Mouse (Mus musculus) kidney, postnatal 4 days (tissue): ENCODE data around the gene Timp2.
"Not testable (repeated sequence)": the region's sequence is repeated elsewhere in the genome, so short reads cannot be mapped to it uniquely, and the experiment has no call there.

Experiments
- DNase-seq, 2 experiments: peaks; one replicate each; pipeline ENCODE4 v3.0.0; 2021; ENCODE audit warnings: mixed read lengths in 2 of 2

Timp2 gene

DNA sequence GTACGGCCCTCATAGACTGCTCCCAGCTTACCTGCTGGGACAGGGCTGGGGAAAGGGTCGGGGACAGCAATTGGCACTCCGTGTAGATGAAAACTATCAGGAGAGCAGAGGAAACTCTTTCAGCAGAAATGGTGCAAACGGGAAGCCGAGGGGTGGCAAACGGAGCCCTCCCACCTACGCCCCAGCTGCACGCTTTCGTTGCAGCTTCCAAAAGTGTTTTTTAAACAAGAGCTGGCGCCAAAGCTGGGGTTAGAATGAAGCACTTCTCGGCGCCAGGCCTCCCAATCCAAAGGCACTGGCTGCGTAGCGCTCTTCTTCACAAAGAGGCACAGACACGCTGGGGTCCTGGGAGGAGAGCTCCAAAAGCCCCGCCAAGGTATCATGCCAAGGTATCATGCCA lies 24.8 kb downstream of the Timp2 start:
- no peak for DNase-seq

DNA sequence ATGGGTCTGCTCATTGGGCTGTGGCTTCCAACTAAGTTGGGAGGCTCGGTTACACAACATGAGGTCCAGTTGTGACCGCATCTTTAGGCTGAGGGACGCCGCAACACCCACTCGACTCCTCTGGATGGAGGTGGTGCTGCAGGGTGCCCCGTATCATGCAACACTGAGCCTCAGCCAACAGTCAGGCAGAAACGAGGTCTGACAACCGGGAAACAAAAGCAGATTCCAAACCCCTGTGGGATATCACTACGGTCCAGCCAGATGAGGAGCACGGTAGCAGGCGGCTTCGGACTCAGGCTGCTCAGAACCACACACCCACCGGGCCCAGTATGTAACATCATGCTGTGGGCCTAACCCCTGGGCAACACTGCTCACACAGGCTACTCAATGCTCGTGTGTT lies 25.2 kb downstream of the Timp2 start:
- DNase-seq, result no peak

DNA sequence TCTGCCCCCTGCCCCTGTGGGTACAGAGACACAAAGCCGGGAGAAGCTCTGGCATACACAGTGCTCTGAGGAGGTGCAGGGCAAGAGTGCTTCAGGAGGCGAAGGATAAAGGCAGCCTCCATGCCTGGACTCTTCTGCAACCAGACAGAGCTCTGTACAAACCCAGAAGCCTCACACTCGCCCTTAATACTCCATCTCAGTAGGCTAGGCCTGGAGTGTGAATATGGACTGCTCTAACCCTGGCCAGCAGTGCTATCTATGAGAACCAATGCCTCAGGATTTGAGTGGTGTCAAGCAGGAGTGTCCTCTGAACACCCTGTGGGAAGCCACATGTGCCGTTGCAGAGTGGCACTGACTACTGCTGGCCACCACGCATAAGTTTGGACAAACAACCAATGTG lies 26.6 kb downstream of the Timp2 start:
- DNase-seq, result no peak

DNA sequence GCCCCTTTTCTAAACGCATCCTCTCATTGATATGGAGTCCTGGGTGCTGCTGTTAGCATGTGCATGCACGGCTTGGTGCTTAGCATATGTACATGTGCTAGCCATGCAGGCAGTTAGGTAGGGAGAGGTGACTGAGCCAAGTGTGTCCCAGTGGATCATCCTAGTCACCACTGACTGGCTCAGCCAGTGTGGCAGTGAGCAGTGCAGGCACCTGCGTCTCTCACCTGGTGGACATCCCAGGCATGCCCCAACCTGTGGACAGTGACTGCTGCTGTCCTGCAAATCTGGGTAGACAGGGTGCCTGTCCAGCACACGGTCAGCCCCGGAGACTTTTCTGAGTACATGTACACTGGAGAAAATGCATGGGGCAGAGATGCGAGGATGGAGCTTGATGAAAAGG lies 27.0 kb downstream of the Timp2 start:
- no peak for DNase-seq

DNA sequence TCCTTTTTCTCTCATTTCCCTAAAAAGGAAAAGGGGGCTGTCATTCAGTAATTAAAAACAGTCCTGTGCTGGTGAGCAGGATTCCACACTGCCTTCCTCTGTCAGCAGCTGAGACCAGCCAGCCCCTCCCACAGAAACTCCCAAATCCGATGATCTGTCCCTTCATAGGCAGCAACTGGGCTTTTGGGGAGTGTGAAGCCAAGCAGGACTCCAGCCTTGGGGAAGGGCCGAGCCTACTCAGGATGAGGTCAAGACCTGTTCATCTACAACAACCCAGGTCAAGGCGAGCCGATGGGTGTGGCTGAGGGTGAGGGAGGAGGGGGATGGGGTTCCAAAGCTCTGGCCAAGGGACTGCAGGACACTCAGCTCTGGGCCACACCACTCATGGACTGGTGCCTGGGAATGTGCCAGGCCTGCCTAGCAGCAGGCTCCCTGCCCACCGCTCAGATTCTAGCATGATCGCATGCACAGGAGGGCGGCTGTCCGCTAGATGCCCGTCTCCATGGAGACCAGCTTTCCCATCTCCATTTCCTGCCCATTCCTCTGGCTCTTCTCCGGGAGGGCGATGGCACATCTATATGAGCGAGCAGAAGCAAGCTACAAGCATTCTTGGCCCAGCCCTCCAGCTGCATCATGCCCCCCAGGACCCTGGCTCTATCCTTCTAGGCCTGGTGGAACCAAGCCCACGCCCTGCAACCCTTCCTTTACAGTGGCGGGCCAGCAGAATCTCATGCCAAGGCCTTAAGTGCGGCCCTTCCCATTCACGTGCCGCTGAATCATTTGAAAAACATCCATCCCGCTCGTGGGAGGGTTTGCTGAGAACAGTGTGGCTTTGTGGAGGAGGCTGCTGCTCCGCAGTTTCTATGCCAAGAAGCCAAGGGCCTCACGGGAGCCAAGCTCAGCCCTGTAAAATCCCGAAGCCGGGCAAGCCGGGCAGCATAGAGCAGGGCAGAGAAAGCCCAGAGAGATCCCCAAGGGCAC lies 28.3 kb downstream of the Timp2 start:
- peak; percentile 40 to 67 for DNase-seq

DNA sequence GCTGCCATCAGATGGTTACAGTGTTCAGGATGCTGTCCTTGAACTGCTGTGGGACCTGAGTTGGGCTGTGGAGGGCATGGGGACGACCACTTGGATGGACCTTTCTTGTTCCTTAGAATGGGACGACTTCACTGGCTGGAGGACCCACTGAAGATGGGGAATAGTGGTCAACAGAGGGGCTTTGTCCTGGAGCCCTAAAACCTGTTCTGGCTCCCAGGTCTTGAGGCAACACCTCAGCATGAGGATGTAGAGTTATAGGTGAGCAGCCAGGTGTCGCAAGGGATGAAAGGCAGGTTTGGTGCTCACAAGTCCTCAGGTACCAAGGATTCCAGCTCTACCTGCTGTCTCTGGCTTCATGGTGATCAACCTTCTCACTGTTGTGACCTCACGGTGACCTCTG lies 29.0 kb downstream of the Timp2 start:
- no peak for DNase-seq

DNA sequence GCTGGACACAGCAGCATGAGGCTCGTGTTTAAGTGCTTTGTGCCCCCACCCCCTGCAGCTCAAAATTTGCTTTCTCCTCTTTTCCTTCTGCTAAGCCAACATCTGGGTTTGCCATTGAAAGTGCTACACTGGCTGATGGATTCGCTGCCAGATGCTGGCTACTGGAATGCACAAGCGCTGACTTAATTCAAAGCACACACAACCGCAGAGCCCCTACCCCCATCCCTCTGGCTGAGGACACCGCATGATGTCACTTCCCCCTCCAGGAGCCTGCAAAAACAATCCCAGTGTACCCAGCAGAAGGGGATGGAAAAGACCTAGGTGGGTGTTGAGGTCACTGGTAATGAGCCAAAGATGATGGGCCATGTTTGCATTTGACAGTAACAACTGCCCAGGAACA lies 31.0 kb downstream of the Timp2 start:
- no peak for DNase-seq

DNA sequence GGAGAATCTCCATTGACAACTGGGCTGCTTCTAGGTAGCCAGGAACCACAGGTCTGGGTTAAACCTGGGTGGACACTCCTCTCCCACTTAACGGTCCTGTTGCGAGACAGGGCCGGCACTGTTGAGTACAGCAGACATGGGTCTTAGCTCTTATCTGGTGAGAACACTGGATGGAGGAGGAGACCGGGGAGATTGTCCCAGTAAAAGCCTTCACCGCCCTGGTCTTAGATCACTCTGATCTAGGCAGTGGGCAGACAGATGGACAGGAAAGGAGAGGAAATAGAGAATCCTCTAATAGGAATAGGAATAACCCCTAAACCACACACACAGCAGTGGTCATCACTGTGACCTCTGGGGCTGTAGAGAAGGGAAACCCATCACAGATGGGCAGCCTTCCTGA lies 31.6 kb downstream of the Timp2 start:
- DNase-seq, result no peak

DNA sequence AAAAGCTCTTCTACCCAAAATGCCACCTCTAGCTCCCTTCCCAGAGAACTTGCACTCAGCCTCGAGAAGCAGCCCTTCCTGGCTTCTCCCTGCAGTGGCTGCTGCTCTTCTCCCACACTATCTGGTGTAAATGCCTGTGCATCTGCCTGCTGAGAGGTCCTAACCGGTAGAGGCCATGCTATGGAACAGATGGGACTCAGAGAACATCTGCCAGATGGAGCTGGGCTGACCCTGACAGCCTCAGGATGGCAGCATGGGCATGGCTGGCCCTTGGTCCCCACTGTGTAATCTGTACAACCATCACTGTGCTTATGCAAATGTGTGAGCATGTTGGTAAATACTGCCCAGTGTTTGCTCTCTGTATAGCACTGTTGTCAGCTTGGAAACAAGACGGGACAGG lies 32.9 kb downstream of the Timp2 start:
- DNase-seq, result no peak

DNA sequence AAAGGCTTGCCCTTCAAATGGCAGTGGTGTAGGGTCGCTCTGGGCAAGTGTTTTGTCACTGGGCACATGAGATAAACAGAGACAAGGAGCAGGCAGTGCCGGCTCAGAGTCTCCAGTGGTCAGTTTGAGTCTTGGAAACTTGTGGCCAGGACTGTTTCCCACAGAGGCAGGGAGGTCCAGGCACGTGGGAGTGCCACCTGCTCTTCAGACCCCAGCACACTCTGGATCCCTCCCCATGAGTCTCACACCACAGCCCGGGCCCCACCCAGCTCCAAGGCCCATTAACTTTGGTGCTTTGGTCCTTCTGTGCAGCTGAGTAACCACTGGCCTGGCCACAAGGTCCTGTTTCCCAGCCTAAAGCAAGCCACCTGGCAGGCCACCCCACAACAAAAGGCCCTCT lies 33.6 kb downstream of the Timp2 start:
- DNase-seq, result peak; percentile 55 to 71

DNA sequence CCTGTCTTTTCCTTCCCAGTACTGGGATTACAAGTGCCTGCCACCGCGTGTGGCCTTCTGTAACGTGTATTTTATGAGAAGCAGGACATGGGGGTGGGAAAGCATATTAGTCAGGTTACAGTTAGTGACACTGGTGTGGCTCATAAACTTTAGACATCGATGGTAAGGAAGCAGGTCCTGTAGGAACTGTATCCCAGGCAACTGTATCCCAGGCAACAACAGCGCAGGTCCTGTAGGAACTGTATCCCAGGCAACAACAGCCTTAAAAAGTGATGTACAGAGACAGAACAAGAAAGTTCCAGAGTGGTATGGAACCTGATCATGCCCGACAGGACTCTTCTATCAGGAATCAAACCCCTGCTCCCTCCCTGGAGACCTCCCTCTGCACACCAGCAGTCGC lies 34.0 kb downstream of the Timp2 start:
- DNase-seq, result peak in 1 of 2 experiments; percentile 44

DNA sequence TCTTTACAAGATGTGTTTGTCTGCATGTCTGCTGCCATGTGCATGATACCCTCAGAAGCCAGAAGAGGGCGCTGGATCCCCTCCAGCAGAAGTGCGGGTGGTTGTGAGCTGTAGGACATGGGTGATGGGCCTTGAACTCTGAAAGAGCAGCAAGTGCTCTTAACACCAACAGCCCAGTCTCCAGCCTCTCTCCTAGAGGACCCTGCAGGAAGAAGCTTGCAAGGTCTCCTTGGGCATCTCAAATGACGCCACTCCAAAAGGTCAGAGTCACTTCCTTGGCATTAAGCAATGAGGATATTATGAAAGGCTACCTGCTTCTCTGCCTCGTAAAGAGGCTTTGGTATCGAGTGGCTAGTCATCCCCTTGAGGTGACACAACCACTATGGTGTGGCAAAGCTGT lies 36.9 kb downstream of the Timp2 start:
- DNase-seq, result peak; percentile 63 to 74

DNA sequence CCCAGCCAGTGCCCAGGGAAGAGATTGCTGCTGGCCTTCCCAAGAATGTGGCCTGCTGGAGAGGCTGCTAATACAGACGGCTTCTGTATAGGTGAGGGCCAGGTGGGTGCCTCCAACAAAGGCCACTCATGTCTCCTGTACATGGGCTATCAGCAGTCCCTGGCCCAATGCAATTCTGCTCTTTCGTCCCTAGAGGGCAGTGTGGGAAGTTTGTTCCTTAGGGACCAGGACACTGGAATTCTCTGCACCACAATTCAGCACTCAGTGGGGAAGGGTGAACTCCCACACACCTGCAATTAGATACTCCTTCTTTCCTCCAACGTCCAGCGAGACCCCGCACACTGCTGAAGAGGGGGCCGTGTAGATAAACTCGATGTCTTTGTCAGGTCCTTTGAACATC lies 38.4 kb downstream of the Timp2 start:
- DNase-seq, result peak; percentile 66 to 67

DNA sequence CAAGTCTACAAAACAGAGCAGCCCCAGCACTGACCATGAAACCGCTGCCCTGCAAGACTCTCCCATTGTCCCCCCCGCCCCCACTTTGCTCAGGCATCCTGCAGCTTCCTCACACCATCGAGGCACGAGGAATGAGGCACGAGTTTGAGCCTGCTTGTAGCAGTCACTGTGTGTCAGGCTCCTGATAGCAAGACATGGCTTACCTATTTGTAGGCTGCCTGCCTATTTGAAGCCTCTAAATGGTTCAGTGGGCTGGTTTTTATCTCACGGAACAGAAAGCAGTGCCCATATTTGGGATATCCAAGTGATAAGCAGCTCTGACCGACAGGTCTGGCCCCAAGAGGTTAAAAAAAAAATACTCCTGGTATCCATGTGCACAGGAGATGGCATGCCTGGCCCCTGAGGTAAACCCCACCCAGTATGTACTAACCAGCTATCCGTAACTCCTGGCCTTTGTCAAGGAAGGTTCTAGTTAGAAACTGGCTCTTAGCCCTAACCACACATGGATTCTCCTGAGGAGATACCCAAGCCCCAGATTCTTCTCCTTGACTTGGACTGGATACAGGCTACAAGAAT lies 39.2 kb downstream of the Timp2 start:
- no peak for DNase-seq

DNA sequence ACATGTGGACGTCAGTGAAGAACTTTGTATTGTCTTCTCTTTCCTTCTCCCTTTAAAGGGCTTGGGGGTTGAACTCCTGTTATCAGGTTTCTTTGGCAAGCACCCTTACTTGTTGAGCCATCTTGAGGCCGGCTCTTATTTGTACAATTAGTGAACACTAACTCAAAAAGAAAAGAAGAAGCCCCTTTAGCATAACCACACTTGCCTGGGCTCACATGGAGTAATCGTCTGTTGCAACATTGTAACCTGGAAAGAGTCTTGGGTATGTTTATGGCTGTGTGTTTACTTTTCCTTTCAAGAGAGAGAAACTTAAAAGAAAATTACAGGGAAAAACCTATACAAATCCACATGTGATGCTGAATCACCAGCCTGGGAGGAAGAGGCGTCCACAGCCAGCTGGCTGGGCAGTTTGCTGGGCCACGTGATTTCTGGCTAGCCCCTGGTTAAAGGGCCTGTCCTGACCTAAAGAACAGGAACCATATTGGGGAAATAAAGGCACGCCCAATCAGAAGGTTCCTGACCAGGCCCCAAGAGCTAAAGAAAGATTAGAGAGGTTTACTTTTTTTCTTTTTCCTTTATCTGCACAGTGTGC lies 43.3 kb downstream of the Timp2 start:
- no peak for DNase-seq

DNA sequence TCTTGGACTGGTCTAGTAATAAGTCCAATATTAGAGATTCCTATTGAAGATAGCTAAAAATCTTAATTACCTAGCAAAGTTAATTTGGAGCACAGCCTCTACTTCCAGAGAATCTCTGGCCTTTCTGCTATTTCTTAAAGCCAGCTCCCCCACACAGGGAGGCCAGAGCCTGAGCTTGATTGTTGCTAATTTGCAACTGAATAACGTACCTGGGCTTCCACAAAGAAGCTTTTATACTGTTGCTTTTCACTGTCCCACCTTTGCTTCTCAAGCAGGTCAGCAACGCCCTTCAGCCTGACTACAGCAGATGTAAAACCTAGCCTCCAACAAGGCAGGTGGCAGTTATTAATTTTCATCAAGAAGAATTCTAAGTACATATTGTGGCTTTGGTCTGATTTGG lies 47.6 kb downstream of the Timp2 start:
- not testable (repeated sequence) for DNase-seq

DNA sequence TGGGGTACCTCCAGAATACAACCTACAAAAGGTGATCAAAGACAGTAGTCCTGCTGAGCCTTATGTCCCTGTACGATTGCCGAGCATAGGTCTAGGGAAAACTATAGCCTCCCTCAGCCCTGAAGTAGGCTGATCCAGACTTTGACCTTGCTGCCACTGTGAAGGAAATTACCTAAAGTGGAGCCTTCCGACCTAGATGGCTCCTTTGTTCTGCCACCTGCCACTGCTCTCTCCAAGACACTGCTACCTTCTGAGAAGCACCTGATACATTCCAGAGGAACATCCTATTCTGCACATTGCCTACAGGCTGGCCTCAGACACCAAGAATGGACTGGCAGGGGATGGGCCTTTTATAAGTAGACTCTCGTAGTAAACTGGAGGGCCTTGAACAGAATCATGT lies 51.6 kb downstream of the Timp2 start:
- not testable (repeated sequence) for DNase-seq

DNA sequence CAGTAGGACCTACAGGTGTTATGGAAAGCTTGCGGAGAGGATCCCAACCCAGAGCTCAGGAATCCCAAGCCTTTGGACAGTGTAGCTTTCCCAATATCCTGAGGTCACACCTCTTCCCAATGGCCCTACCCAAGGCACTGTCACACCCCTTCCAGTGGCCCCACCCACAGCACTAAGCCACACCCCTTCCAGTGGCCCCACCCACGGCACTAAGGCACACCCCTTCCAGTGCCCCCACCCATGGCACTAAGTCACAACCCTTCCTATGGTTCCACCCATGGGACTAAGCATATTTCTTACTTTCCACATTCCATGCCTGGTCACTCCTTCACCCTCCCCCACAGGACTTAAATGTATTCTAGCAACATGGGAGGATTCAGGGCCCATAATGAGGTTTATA lies 56.7 kb downstream of the Timp2 start:
- no peak for DNase-seq

DNA sequence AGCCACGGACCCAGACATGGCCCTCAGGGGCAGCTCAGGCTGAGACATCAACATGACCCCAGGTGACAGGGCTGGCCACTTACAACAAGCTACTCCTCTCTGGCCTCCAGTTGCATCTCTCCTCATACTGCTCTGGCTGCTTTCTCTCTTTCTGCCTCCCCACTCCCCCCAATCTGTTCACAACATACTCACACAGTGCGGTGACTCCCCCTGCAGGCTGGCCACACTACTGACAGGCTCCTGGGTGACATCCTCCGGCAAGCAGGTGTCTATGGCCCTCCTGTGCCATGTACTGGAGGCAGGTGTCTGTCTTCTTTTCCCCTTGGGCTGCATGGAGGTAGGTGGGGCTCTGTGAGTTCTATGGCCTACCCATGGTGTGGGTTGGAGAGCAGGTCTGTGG lies 57.6 kb downstream of the Timp2 start:
- DNase-seq, result no peak

DNA sequence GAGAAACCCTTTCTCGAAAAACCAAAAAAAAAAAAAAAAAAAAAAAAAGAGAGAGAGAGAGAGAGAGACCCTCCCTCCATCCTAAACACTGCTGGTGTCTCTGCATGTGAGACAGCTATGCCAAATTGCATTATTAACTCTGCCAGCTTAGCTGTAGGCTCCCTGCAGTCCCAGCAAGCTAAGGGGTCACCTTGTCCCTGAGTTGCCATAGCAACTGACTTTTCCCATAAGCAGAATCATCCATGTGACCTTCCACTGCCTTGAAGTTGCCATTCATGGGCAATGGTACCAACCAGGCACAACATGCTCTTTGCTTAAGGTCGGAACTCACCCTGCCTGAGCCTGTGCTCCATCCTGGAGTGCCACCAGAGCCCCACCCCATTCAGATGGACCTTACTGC lies 60.5 kb downstream of the Timp2 start:
- no peak for DNase-seq

DNA sequence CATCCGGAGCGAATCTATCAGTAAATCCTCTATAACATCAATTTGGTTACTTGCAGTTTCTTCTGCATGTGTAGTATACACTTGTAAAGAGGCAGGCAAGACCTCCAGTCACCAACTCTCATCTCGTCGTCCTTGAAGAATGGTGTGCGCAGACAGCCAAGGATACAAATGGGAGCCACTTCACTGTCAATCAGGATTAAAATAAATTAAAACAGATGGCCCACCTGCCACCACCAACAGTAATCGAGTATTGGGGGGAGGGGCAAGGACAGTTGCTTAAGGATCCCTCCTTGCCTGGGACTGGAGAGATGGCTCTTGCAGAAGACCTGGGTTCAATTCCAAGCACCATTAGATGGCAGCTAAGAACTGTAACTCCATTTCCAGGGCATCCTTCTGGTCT lies 62.9 kb downstream of the Timp2 start:
- DNase-seq, result no peak

DNA sequence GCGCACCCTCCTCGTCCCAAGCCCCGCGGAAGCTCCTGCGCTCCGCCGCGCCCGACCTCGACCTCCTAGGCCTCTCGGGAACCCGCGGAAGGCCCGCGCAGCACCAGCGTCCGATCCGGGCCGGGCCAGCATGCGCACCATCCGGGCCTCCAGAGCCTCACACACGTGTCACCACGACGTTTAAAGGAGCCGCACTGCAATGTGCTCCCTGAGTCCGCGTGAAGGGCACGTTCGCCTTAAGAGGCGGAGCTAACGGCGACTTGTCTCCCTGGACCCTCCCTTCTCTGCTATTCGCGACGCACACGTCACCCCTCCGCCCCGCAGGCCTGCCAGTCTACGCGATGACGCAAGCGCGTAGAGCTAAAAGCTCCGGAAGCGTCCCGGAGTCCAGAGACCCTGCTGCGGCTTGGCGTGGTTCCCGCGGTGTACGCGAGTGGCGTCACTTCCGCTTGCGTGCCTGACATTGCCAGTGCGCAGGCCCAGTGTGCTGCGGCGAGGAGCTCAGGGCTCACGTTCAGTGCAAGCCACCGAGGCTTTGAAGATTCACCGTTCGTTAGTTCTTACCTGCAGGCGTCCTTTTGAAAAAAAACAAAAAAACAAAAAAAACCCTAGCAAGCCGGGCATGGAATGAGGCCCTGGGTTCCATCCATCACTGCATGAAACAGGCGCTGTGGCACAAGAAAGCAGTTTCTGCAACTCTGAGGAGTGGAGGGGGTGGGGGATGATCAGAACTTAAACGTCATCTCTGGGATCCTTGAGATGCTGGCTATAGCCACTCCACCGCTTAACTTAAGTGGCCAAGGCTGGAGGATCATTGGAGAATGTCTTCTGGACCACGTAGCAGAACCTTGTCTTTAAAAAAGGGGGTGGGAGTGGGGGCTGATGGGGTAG lies 65.3 kb downstream of the Timp2 start, which contains the start of gene Usp36:
Gene Usp36, minus strand, starts transcription at position 246 of the 891 bp plus-strand sequence.
- peak; percentile 100 for DNase-seq

DNA sequence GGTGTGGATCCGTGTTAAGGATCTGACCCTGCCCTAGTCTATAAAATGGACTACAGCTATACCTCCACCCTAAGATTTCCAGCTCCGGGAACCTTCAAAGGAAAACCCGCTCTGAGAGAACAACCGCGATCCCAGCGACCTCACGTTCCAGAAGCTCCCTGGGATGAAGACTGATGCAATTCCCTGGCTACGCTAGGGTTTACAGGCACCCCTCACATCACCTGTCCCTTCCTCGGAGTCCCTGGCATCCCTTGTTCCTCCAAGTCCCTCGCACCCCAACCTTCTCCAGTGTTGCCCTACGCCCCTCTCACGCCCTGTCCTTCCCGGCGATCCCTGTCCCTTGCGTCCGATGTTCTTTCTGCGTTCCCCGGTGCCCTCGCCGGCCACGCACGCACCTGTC lies 66.0 kb downstream of the Timp2 start:
- no peak for DNase-seq
